Mouse (Mus musculus): Measurements from ENCODE around the gene Kazn. TPM values are rescaled to one million over a fixed set of nuclear protein-coding genes. Genes with fewer than 3 reads are reported as not detected.

Kazn gene
- polyA plus RNA-seq, 1 experiment from 2014 or later = 10.7 TPM

DNA sequence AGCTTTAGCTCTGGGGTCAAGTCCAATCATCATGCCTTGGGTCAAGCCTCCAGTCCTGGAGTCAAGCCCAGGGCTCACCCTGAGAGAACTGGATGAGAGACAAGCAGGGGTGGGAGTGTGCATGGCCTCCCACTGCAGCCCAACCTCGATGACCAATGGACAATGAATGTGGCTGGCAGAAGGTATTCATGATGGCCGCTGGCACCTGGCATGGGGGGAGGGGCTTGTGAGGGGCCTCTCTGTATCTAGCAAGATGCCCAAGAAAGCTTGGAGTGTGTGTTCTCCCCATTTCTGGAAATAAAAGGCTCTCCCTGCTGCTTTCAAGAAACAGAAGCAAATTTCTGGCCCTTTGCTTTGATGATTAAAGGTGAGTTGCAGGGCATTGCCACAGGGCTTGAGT, 50.7 kb downstream of the Kazn start:
- Histone ChIP-seq H3K36me3 (ENCODE audit: control insufficient read depth, insufficient read depth, low read length) (no peaks in the 10 kb centered on the region), H3K9ac (ENCODE audit: low read depth, low read length) (no peak overlapping the region), H3K27me3 (replicated peaks; ENCODE audit: control insufficient read depth, insufficient read depth, low read length) (no peaks in the 10 kb centered on the region), H3K4me2 (ENCODE audit: low read depth, low read length) (no peak overlapping the region), H3K27ac (ENCODE audit: low read length) (no peak overlapping the region), H3K9me3 (ENCODE audit: control insufficient read depth, low read length) (no peaks in the 10 kb centered on the region), H3K4me3 (ENCODE audit: low read length) (no peak overlapping the region), H3K4me1 (ENCODE audit: control insufficient read depth, insufficient read depth, low read length) (peaks cover 12% of the 10 kb centered on the region)
- 86% methylated on average over 2 of the region's 2 CpGs for WGBS
- ATAC-seq = no peak

- Histone ChIP-seq H3K27ac (ENCODE audit: low read length) (peak overlapping the region; percentile 79; the same call in 1 of the 2 replicates), H3K4me3 (ENCODE audit: low read length) (no peak overlapping the region), H3K27me3 (replicated peaks; ENCODE audit: control insufficient read depth, insufficient read depth, low read length) (no peaks in the 10 kb centered on the region), H3K36me3 (ENCODE audit: control insufficient read depth, insufficient read depth, low read length) (no peaks in the 10 kb centered on the region), H3K9me3 (ENCODE audit: control insufficient read depth, low read length) (no peaks in the 10 kb centered on the region), H3K4me2 (ENCODE audit: low read depth, low read length) (no peak overlapping the region), H3K4me1 (ENCODE audit: control insufficient read depth, insufficient read depth, low read length) (peaks cover 31% of the 10 kb centered on the region), H3K9ac (ENCODE audit: low read depth, low read length) (no peak overlapping the region; the same call in 1 of the 2 replicates)
- ATAC-seq = no peak
- WGBS = 95% methylated on average over 3 of the region's 3 CpGs
Measured at GRCm38 (mm10) chr4:142186155-142186554, 53.0 kb downstream of the Kazn start.

GRCm38 (mm10) chr4:142185533-142185900, 53.7 kb downstream of the Kazn start:
- H3K4me1 ChIP-seq (ENCODE audit: control insufficient read depth, insufficient read depth, low read length) = peaks cover 37% of the 10 kb centered on the region
- no peaks in the 10 kb centered on the region for H3K36me3 ChIP-seq (ENCODE audit: control insufficient read depth, insufficient read depth, low read length)
- ATAC-seq = no peak
- H3K4me3 ChIP-seq (ENCODE audit: low read length) = no peak overlapping the region
- H3K27ac ChIP-seq (ENCODE audit: low read length) = peak overlapping the region; percentile 79
- no peaks in the 10 kb centered on the region for H3K27me3 ChIP-seq (replicated peaks; ENCODE audit: control insufficient read depth, insufficient read depth, low read length)
- 83% methylated on average over 9 of the region's 9 CpGs for WGBS
- H3K4me2 ChIP-seq (ENCODE audit: low read depth, low read length) = no peak overlapping the region
- no peak overlapping the region; the same call in 1 of the 2 replicates for H3K9ac ChIP-seq (ENCODE audit: low read depth, low read length)
- no peaks in the 10 kb centered on the region for H3K9me3 ChIP-seq (ENCODE audit: control insufficient read depth, low read length)

DNA sequence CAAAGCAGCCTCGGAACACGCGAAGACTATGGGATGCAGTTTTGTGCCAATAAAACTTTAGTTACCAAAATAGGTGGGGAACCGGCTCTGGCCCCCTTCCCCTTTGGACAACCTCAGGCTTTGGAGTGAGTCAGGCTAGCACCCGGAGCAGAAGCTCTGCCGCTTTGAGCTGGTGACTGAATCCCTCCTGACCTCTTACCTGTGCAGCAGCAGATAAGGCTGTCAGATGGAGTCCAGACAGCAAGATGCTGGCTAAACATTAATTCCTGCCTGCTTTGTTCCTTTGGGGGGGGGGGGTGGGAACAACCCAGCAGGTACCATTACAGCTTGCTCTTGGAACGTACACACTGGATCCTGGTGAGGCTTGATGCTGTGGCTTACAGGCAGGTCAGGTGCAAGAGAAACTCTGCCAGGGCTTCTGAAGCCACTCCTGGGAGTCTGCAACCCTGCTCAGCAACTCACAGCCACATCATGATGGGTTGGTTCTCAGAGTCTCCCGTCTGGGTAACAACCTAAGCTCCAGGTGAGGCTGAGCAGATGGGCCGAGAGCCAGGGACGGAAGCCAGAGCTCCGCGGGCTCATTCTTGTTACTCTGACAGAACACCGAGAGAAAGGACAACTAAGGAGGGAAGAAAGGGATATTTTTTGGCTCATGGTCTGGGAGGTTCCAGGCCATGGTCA, 54.2 kb downstream of the Kazn start:
- 65% methylated on average over 13 of the region's 13 CpGs for WGBS
- H3K4me2 ChIP-seq (ENCODE audit: low read depth, low read length) = no peak overlapping the region
- no peaks in the 10 kb centered on the region for H3K27me3 ChIP-seq (replicated peaks; ENCODE audit: control insufficient read depth, insufficient read depth, low read length)
- H3K4me3 ChIP-seq (ENCODE audit: low read length) = no peak overlapping the region
- H3K4me1 ChIP-seq (ENCODE audit: control insufficient read depth, insufficient read depth, low read length) = peaks cover 43% of the 10 kb centered on the region
- peak; percentile 75 for ATAC-seq
- peak overlapping the region; percentile 79 for H3K27ac ChIP-seq (ENCODE audit: low read length)
- H3K36me3 ChIP-seq (ENCODE audit: control insufficient read depth, insufficient read depth, low read length) = no peaks in the 10 kb centered on the region
- H3K9ac ChIP-seq (ENCODE audit: low read depth, low read length) = no peak overlapping the region; the same call in 1 of the 2 replicates
- H3K9me3 ChIP-seq (ENCODE audit: control insufficient read depth, low read length) = no peaks in the 10 kb centered on the region

GRCm38 (mm10) chr4:142183591-142183990, 55.6 kb downstream of the Kazn start:
- peaks cover 57% of the 10 kb centered on the region for H3K4me1 ChIP-seq (ENCODE audit: control insufficient read depth, insufficient read depth, low read length)
- ATAC-seq = no peak
- no peaks in the 10 kb centered on the region for H3K27me3 ChIP-seq (replicated peaks; ENCODE audit: control insufficient read depth, insufficient read depth, low read length)
- no peak overlapping the region for H3K4me2 ChIP-seq (ENCODE audit: low read depth, low read length)
- no peak overlapping the region for H3K4me3 ChIP-seq (ENCODE audit: low read length)
- H3K9ac ChIP-seq (ENCODE audit: low read depth, low read length) = no peak overlapping the region
- WGBS = 86% methylated on average over 1 of the region's 1 CpGs
- H3K36me3 ChIP-seq (ENCODE audit: control insufficient read depth, insufficient read depth, low read length) = no peaks in the 10 kb centered on the region
- H3K27ac ChIP-seq (ENCODE audit: low read length) = no peak overlapping the region
- no peaks in the 10 kb centered on the region for H3K9me3 ChIP-seq (ENCODE audit: control insufficient read depth, low read length)

DNA sequence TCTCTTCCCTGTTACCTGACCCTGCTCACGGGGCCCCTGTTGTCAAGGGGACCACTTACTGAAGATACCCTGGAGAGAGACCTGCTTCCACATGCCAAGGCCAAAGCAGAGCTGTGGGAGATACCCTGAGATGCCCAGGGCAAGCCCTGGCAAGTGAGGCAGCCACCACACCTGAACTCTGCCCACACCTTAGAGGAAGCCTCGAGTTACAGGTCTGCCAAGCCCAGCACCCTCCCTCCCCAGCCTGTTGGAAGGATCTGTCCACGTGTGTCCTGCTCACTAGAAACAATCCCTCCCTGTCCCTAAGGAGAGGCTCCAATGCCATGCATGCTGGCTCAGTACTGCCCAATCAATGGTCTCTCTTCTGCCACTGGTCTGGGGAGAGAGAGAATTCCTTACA, 56.2 kb downstream of the Kazn start:
- Histone ChIP-seq H3K27me3 (replicated peaks; ENCODE audit: control insufficient read depth, insufficient read depth, low read length) (no peaks in the 10 kb centered on the region), H3K4me2 (ENCODE audit: low read depth, low read length) (no peak overlapping the region), H3K27ac (ENCODE audit: low read length) (peak overlapping the region; percentile 43; the same call in 1 of the 2 replicates), H3K9me3 (ENCODE audit: control insufficient read depth, low read length) (no peaks in the 10 kb centered on the region), H3K4me3 (ENCODE audit: low read length) (no peak overlapping the region), H3K36me3 (ENCODE audit: control insufficient read depth, insufficient read depth, low read length) (no peaks in the 10 kb centered on the region), H3K9ac (ENCODE audit: low read depth, low read length) (peak overlapping the region; percentile 24; the same call in 1 of the 2 replicates), H3K4me1 (ENCODE audit: control insufficient read depth, insufficient read depth, low read length) (peaks cover 59% of the 10 kb centered on the region)
- 0 out of 2 replicates have a peak, but pooled peaks have one; percentile 4 for ATAC-seq
- 58% methylated on average over 3 of the region's 3 CpGs for WGBS

- no peak overlapping the region for H3K9ac ChIP-seq (ENCODE audit: low read depth, low read length)
- no peak overlapping the region for H3K4me3 ChIP-seq (ENCODE audit: low read length)
- no peaks in the 10 kb centered on the region for H3K9me3 ChIP-seq (ENCODE audit: control insufficient read depth, low read length)
- no peak overlapping the region for H3K27ac ChIP-seq (ENCODE audit: low read length)
- ATAC-seq = no peak
- 80% methylated on average over 4 of the region's 4 CpGs for WGBS
- H3K4me2 ChIP-seq (ENCODE audit: low read depth, low read length) = no peak overlapping the region
- H3K36me3 ChIP-seq (ENCODE audit: control insufficient read depth, insufficient read depth, low read length) = no peaks in the 10 kb centered on the region
- peaks cover 59% of the 10 kb centered on the region for H3K4me1 ChIP-seq (ENCODE audit: control insufficient read depth, insufficient read depth, low read length)
- H3K27me3 ChIP-seq (replicated peaks; ENCODE audit: control insufficient read depth, insufficient read depth, low read length) = no peaks in the 10 kb centered on the region
Measured at GRCm38 (mm10) chr4:142181646-142182045, 57.6 kb downstream of the Kazn start.

DNA sequence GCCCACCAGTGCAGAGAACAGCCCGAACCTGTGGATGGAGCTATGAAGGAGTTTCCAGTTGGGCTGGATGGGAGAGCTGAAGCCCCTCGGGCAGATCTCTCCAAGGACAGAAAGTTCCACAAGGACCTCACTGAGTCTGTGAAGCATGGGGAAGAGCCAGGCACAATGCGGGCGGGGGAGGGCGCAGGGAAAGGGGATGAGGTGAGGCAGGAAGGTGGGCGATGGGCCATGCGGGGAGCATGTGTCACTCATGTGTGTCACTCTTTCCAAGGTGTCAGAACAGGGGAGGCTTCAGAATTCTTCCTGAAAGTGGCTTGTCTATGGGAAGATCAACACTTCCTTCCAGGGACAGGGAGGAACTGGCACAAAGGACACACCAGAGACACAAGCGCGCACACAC, 58.3 kb downstream of the Kazn start:
- Histone ChIP-seq H3K4me1 (ENCODE audit: control insufficient read depth, insufficient read depth, low read length) (peaks cover 56% of the 10 kb centered on the region), H3K36me3 (ENCODE audit: control insufficient read depth, insufficient read depth, low read length) (no peaks in the 10 kb centered on the region), H3K9me3 (ENCODE audit: control insufficient read depth, low read length) (no peaks in the 10 kb centered on the region), H3K27ac (ENCODE audit: low read length) (peak overlapping the region; percentile 83), H3K4me3 (ENCODE audit: low read length) (no peak overlapping the region), H3K27me3 (replicated peaks; ENCODE audit: control insufficient read depth, insufficient read depth, low read length) (no peaks in the 10 kb centered on the region), H3K9ac (ENCODE audit: low read depth, low read length) (peak overlapping the region; percentile 59), H3K4me2 (ENCODE audit: low read depth, low read length) (no peak overlapping the region)
- no peak for ATAC-seq
- WGBS = 81% methylated on average over 9 of the region's 9 CpGs

GRCm38 (mm10) chr4:142180289-142180688, 58.9 kb downstream of the Kazn start:
- no peaks in the 10 kb centered on the region for H3K36me3 ChIP-seq (ENCODE audit: control insufficient read depth, insufficient read depth, low read length)
- H3K9me3 ChIP-seq (ENCODE audit: control insufficient read depth, low read length) = no peaks in the 10 kb centered on the region
- peak overlapping the region; percentile 83 for H3K27ac ChIP-seq (ENCODE audit: low read length)
- no peak overlapping the region for H3K4me3 ChIP-seq (ENCODE audit: low read length)
- peaks cover 54% of the 10 kb centered on the region for H3K4me1 ChIP-seq (ENCODE audit: control insufficient read depth, insufficient read depth, low read length)
- H3K27me3 ChIP-seq (replicated peaks; ENCODE audit: control insufficient read depth, insufficient read depth, low read length) = no peaks in the 10 kb centered on the region
- H3K9ac ChIP-seq (ENCODE audit: low read depth, low read length) = peak overlapping the region; percentile 59; the same call in 1 of the 2 replicates
- ATAC-seq = peak; percentile 54
- H3K4me2 ChIP-seq (ENCODE audit: low read depth, low read length) = no peak overlapping the region
- WGBS = 9% methylated on average over 3 of the region's 3 CpGs
